Mouse (Mus musculus) right cerebral cortex, postnatal 14 days (tissue): ENCODE results near the gene Snap23.
"Not testable (repeated sequence)": the region's sequence is repeated elsewhere in the genome, so short reads cannot be mapped to it uniquely, and the experiment has no call there.

Source experiments
- DNase-seq: peaks from one replicate; pipeline ENCODE4 v3.0.0; 2022

The Snap23 gene

GRCm38 (mm10) chr2:120566886-120567797 is at the start of gene Snap23:
Gene Snap23 (plus strand): TSS chr2:120567671.
- DNase-seq, result peak; percentile 90

- DNase-seq, result no peak
Measured at GRCm38 (mm10) chr2:120518547-120519210, 48.8 kb upstream of the Snap23 start.

- no peak for DNase-seq
Measured at GRCm38 (mm10) chr2:120526771-120527170, 40.7 kb upstream of the Snap23 start.

- no peak for DNase-seq
Measured at GRCm38 (mm10) chr2:120529531-120529930, 37.9 kb upstream of the Snap23 start.

- DNase-seq, result no peak
Measured at GRCm38 (mm10) chr2:120531223-120531622, 36.2 kb upstream of the Snap23 start.

- no peak for DNase-seq
Measured at GRCm38 (mm10) chr2:120539333-120539732, 28.1 kb upstream of the Snap23 start.

GRCm38 (mm10) chr2:120539778-120540208 is 27.7 kb upstream of the Snap23 start:
- DNase-seq, result peak; percentile 56

- no peak for DNase-seq
Measured at GRCm38 (mm10) chr2:120544732-120545131, 22.7 kb upstream of the Snap23 start.

GRCm38 (mm10) chr2:120556868-120557267 is 10.6 kb upstream of the Snap23 start:
- no peak for DNase-seq

GRCm38 (mm10) chr2:120558813-120559212 is 8.7 kb upstream of the Snap23 start:
- DNase-seq, result no peak

GRCm38 (mm10) chr2:120561524-120561923 is 5.9 kb upstream of the Snap23 start:
- no peak for DNase-seq

GRCm38 (mm10) chr2:120562859-120563234 is 4.6 kb upstream of the Snap23 start:
- DNase-seq, result no peak

- DNase-seq, result peak; percentile 85
Measured at GRCm38 (mm10) chr2:120563235-120563990, 4.1 kb upstream of the Snap23 start, which contains the start of gene Zfp106. Gene Zfp106 (minus strand): TSS chr2:120563843.

- not testable (repeated sequence) for DNase-seq
Measured at GRCm38 (mm10) chr2:120564548-120565188, 2.8 kb upstream of the Snap23 start.

- no peak for DNase-seq
Measured at GRCm38 (mm10) chr2:120565363-120565762, 2.1 kb upstream of the Snap23 start.

- no peak for DNase-seq
Measured at GRCm38 (mm10) chr2:120567798-120568320, 388 bp downstream of the Snap23 start.

- DNase-seq, result no peak
Measured at GRCm38 (mm10) chr2:120571081-120571480, 3.6 kb downstream of the Snap23 start.

- DNase-seq, result not testable (repeated sequence)
Measured at GRCm38 (mm10) chr2:120572161-120572560, 4.7 kb downstream of the Snap23 start.

GRCm38 (mm10) chr2:120575121-120575520 is 7.7 kb downstream of the Snap23 start:
- no peak for DNase-seq

- no peak for DNase-seq
Measured at GRCm38 (mm10) chr2:120575978-120576377, 8.5 kb downstream of the Snap23 start.

- DNase-seq, result no peak
Measured at GRCm38 (mm10) chr2:120577799-120578198, 10.3 kb downstream of the Snap23 start.

GRCm38 (mm10) chr2:120578286-120578685 is 10.8 kb downstream of the Snap23 start:
- no peak for DNase-seq
